Mouse (Mus musculus) splenic B cell, adult 2 months (primary cell): ENCODE results near the gene Alg14.

Source experiments
- DNase-seq: peaks from one replicate; pipeline ENCODE4 v3.0.0-alpha.2; 2011; ENCODE audit warnings: low read depth, low spot score
- H3K27me3 ChIP-seq: 2 replicates; pipeline ENCODE4 v1.6.1; 2012; ENCODE audit warnings: mild to moderate bottlenecking, low read length, moderate library complexity, mixed read lengths; ENCODE audit not compliant: control insufficient read depth, poor library complexity, insufficient read depth, severe bottlenecking
- H3K36me3 ChIP-seq: 2 replicates; pipeline ENCODE4 v1.6.1; 2012; ENCODE audit warnings: mild to moderate bottlenecking, low read length, moderate library complexity, mixed read lengths; ENCODE audit not compliant: control insufficient read depth, poor library complexity, insufficient read depth, severe bottlenecking

The Alg14 gene

DNA sequence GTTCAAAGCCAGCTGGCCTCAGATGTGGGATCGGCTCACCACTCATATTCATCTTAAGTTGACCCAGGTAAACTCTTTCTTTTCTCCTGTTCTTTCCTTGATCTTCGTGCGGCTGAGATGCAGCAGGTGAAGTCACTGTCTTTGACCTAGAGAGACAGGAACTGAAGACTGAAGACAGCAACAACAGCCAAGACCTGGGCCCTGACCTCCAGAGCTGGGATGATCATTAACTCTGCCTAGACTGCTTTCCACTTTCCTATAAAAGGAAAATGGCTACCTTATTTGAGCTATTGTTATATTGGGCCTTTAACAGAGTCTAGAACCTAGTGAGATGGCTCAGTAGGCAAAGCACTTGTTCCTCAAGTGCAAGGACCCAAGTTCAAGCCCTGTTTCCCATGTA, 116.8 kb downstream of the Alg14 start:
- no peak for DNase-seq
- Histone ChIP-seq H3K36me3 (no peaks in the 10 kb centered on the region), H3K27me3 (no peaks in the 10 kb centered on the region)

DNA sequence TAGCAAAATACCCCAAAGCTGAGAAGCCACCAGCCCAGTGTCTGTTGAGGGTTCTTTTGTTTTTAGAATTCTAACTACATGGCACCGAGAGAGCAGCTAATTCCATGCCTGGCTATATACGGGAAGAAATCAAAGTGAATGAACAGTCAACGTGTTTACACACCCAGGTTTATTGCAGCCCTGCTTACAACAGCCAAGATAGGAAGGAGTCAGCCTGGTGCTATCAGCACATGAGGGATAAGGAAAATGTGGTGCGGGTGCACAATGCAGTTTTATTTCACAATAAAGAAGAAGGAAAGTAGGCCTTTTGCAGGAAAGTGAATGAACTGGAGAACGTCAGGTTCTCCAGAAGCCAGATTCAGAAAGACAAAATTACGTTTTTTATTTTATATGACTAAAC, 119.9 kb downstream of the Alg14 start:
- no peaks in the 10 kb centered on the region for H3K36me3 ChIP-seq
- no peaks in the 10 kb centered on the region for H3K27me3 ChIP-seq
- DNase-seq = no peak
